7 mouse cellular contexts compared by ENCODE assay signal in the genomic region with DNA sequence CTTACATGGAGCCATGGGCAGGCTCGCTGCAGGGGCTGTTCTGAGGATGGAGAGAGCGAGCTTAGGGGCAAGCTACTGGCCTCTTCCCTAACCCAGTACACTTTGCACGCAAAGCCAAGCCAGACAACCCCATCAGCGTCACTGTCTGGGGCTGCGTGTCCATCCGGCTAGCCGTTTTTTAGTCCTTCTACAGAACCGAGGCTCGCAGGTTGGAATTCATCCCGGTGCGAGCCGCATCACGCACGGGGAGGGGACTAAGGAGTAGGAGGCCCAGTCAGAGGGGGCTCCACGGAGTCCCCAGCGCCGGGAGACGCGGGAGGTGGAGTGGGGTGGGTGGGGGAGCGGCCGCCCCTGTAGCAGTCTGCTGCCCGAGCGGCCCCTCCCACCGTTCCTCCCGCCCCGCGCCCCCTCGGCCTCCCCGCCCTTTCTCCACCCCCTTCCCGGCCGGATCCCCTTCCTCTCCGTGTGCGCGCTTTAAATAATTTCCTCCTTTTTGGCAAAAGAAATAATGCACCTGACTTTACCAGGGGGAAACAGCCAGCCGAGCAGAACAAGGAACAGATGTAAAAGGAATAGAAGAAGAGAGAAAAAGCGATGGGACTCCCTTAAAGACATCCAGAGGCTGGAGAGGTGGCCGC. TPM values are rescaled to one million over a fixed set of nuclear protein-coding genes. Genes with fewer than 3 reads are reported as not detected.
DNase-seq lines count a peak whose midpoint lies in the region; ATAC-seq lines count a peak whose summit lies in the region.

No protein-coding gene starts in this region.

- peak overlapping the region; percentile 99 for H3K4me2 ChIP-seq in forebrain, embryonic 13.5 days
- H3K4me2 ChIP-seq in hindbrain, embryonic 13.5 days, result peak overlapping the region; percentile 100

- no peaks in the 10 kb centered on the region for H3K36me3 ChIP-seq in forebrain, embryonic 13.5 days (ENCODE audit: poor library complexity, severe bottlenecking)
- no peaks in the 10 kb centered on the region for H3K36me3 ChIP-seq in hindbrain, embryonic 13.5 days

- 1% methylated on average over 35 of the region's 37 CpGs for WGBS in forebrain, embryonic 13.5 days
- WGBS in hindbrain, embryonic 13.5 days, result under 1% methylated on average over 37 of the region's 37 CpGs

- no peaks in the 10 kb centered on the region for H3K9me3 ChIP-seq in forebrain, embryonic 13.5 days (replicated peaks)
- H3K9me3 ChIP-seq in hindbrain, embryonic 13.5 days, result no peaks in the 10 kb centered on the region

- peak; percentile 42 for DNase-seq in right cerebral cortex, postnatal 4 days
- no peak for DNase-seq in right cerebral cortex, adult 18-20 months
- peak; percentile 42 for DNase-seq in lung, postnatal 10 days
- no peak for DNase-seq in thymus, adult 18-20 months

- ATAC-seq in forebrain, embryonic 13.5 days, result peak; percentile 68
- peak; percentile 78 for ATAC-seq in hindbrain, embryonic 13.5 days (ENCODE audit: low FRiP score)
- no peak for ATAC-seq in cerebellum, adult (ENCODE audit: insufficient number of reproducible peaks, low FRiP score, low TSS enrichment)

- peaks cover 27% of the 10 kb centered on the region for H3K4me1 ChIP-seq in forebrain, embryonic 13.5 days
- peaks cover 34% of the 10 kb centered on the region for H3K4me1 ChIP-seq in hindbrain, embryonic 13.5 days (replicated peaks)

- H3K9ac ChIP-seq in forebrain, embryonic 13.5 days, result peak overlapping the region; percentile 63
- peak overlapping the region; percentile 75 for H3K9ac ChIP-seq in hindbrain, embryonic 13.5 days

- H3K27ac ChIP-seq in forebrain, embryonic 13.5 days, result no peak overlapping the region
- peak overlapping the region; percentile 55; the same call in 1 of the 2 replicates for H3K27ac ChIP-seq in hindbrain, embryonic 13.5 days

- peaks cover 70% of the 10 kb centered on the region for H3K27me3 ChIP-seq in forebrain, embryonic 13.5 days
- peaks cover 61% of the 10 kb centered on the region for H3K27me3 ChIP-seq in hindbrain, embryonic 13.5 days

- peak overlapping the region; percentile 59 for H3K4me3 ChIP-seq in forebrain, embryonic 13.5 days
- H3K4me3 ChIP-seq in hindbrain, embryonic 13.5 days, result peak overlapping the region; percentile 60

RNA-seq across cellular contexts. Expression of a gene that starts 0.5 kb away (rescaled TPM):
- 0.12 and 0.13 TPM in 2 replicates for polyA plus RNA-seq in forebrain, embryonic 13.5 days (2015; fragmentation: Nextera tagmentation; extraction: Ambion mirVana)
- 0.87 and 0.98 TPM in 2 replicates for polyA plus RNA-seq in hindbrain, embryonic 13.5 days (2015; fragmentation: Nextera tagmentation; extraction: Ambion mirVana)

Comparison
In these comparisons a context has a peak if more than half of its experiments do, and no peak if none do; other contexts are left out.
1. DNase-seq: peak in right cerebral cortex, postnatal 4 days (single experiment) and lung, postnatal 10 days (single experiment); none in right cerebral cortex, adult 18-20 months (single experiment) and thymus, adult 18-20 months (0 of 2).